Mouse (Mus musculus) hindbrain, embryonic 11.5 days (tissue): Measurements from ENCODE around the gene Mrnip. TPM values are rescaled to one million over a fixed set of nuclear protein-coding genes. Genes with fewer than 3 reads are reported as not detected.

Experiments
- ATAC-seq: fragments of 200-750 bp; cut with Nextera tagmentation; 2 replicates; pipeline ENCODE4 v1.8.0; 2017; ENCODE audit warnings: mild to moderate bottlenecking, moderate TSS enrichment, moderate library complexity; ENCODE audit not compliant: low FRiP score
- DNase-seq: peaks from one replicate; pipeline ENCODE4 v3.0.0-alpha.2; 2015; ENCODE audit warnings: low spot score
- H3K27ac ChIP-seq: fragments of 300-500 bp; sonication (generic); 2 replicates; pipeline ENCODE4 v1.5.1; 2014; ENCODE audit warnings: mild to moderate bottlenecking, low read depth, low read length
- H3K27me3 ChIP-seq: fragments of 300-500 bp; sonication (generic); 2 replicates; pipeline ENCODE4 v1.6.1; 2014; ENCODE audit warnings: mild to moderate bottlenecking, low read length, moderate library complexity, mixed read lengths; ENCODE audit not compliant: control insufficient read depth, insufficient read depth
- H3K36me3 ChIP-seq: fragments of 300-500 bp; sonication (generic); 2 replicates; pipeline ENCODE4 v1.6.1; 2014; ENCODE audit warnings: mild to moderate bottlenecking, low read length, moderate library complexity, mixed read lengths; ENCODE audit not compliant: control insufficient read depth, insufficient read depth
- H3K4me1 ChIP-seq: fragments of 300-500 bp; sonication (generic); replicated peaks from 2 replicates; pipeline ENCODE4 v1.6.1; 2014; ENCODE audit warnings: low read length, mixed read lengths; ENCODE audit not compliant: control insufficient read depth, insufficient read depth
- H3K4me2 ChIP-seq: fragments of 300-500 bp; sonication (generic); replicated peaks from 2 replicates; pipeline ENCODE4 v1.6.1; 2014; ENCODE audit warnings: mild to moderate bottlenecking, low read depth, low read length
- H3K4me3 ChIP-seq: fragments of 300-500 bp; sonication (generic); 2 replicates; pipeline ENCODE4 v1.5.1; 2014; ENCODE audit warnings: low read depth, low read length
- H3K9ac ChIP-seq: fragments of 300-500 bp; sonication (generic); 2 replicates; pipeline ENCODE4 v1.6.1; 2014; ENCODE audit warnings: low read depth, low read length
- H3K9me3 ChIP-seq: fragments of 300-500 bp; sonication (generic); 2 replicates; pipeline ENCODE4 v1.6.1; 2016; ENCODE audit warnings: low read length; ENCODE audit not compliant: control insufficient read depth
- WGBS: fragments of 180-500 bp; shearing (Covaris S2); extraction: QIAGEN DNeasy Blood & Tissue Kit; methylation state at CpG from one replicate; pipeline ENCODE4 v1.1.7; 2014; 5-methylcytosine and 5-hydroxymethylcytosine counted together
- polyA plus RNA-seq: library from polyadenylated mRNA; unstranded; fragments of >200 nt; fragmentation: Nextera tagmentation; extraction: Ambion mirVana; gene quantifications from 2 replicates; pipeline ENCODE4 v1.2.1, GENCODE M21; 2014

Mrnip gene
- polyA plus RNA-seq, 1 experiment from 2014 or later = 22.4 TPM

DNA sequence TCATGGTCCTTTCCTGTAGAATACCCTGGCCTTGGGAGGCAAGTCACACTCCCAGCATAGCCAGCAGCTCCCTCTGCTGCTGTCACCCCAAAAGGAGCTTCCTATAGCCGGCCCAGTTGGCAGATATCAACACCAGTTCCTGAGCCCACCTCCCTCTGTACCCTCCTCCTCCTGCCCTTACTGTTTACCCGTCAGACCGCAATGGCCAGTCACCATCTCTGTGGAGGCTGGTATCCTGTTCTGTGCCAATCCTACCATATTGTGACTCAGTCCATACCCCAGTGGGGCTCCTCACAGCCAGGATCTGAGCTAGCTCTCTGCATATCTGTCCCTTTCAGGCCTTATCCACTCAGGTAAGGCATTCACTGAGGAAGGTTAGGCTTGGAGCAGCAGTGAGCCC is 28.7 kb upstream of the Mrnip start:
- ATAC-seq = no peak
- Histone ChIP-seq H3K27me3 (no peaks in the 10 kb centered on the region), H3K4me2 (no peak overlapping the region), H3K4me1 (no peaks in the 10 kb centered on the region), H3K4me3 (no peak overlapping the region), H3K36me3 (peaks cover 19% of the 10 kb centered on the region), H3K9me3 (no peaks in the 10 kb centered on the region), H3K27ac (no peak overlapping the region), H3K9ac (no peak overlapping the region)
- DNase-seq = no peak
- 92% methylated on average over 3 of the region's 3 CpGs for WGBS

GRCm38 (mm10) chr11:50146121-50146520 is 28.1 kb upstream of the Mrnip start:
- peaks cover 19% of the 10 kb centered on the region for H3K36me3 ChIP-seq
- H3K9me3 ChIP-seq = no peaks in the 10 kb centered on the region
- no peak for DNase-seq
- WGBS = 93% methylated on average over 13 of the region's 13 CpGs
- H3K27me3 ChIP-seq = no peaks in the 10 kb centered on the region
- no peak for ATAC-seq
- H3K9ac ChIP-seq = no peak overlapping the region
- no peak overlapping the region for H3K4me3 ChIP-seq
- no peaks in the 10 kb centered on the region for H3K4me1 ChIP-seq
- no peak overlapping the region for H3K27ac ChIP-seq
- H3K4me2 ChIP-seq = no peak overlapping the region

DNA sequence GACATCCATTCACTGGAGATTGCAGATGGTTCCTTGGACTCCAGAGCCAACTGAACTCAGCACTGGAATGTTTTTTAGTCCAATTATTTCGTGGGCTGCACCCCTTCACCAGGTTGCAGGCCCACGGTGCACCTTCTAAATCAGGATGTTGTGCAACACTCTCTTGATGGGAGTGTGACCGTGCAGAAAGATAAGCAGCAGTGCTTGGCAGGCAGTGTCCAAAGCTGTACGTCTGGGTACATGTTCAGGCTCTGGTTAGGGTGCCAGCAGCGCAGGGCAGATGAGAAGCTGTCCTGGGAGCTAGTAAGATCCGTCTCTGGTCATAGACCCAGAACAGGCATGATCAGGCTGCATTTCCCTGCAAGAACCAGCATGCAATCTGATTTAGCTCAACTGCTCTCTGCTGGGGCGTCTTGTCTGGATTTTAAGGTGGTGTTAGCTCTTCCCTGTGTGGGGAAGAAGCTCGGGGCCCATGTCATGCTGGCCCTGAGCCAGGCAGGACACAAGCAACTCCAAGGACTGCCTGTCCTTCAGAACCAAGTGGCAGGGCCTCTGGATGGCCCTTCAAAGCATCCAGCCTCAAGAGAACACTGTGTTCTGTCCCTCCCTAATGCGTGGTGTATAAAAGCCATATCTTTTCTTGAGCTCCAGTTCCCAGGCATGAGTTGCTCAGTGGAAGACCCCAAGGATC is 26.8 kb upstream of the Mrnip start:
- H3K9me3 ChIP-seq = no peaks in the 10 kb centered on the region
- no peak overlapping the region for H3K4me2 ChIP-seq
- H3K27me3 ChIP-seq = no peaks in the 10 kb centered on the region
- H3K4me3 ChIP-seq = no peak overlapping the region
- ATAC-seq (no peak), DNase-seq (no peak)
- no peak overlapping the region for H3K9ac ChIP-seq
- H3K4me1 ChIP-seq = no peaks in the 10 kb centered on the region
- H3K27ac ChIP-seq = no peak overlapping the region
- peaks cover 20% of the 10 kb centered on the region for H3K36me3 ChIP-seq
- whole genome bisulfite sequencing = 88% methylated on average over 9 of the region's 9 CpGs

GRCm38 (mm10) chr11:50147958-50148476 is 26.2 kb upstream of the Mrnip start:
- no peaks in the 10 kb centered on the region for H3K4me1 ChIP-seq
- H3K27me3 ChIP-seq = no peaks in the 10 kb centered on the region
- H3K4me2 ChIP-seq = no peak overlapping the region
- DNase-seq (no peak), ATAC-seq (no peak)
- H3K4me3 ChIP-seq = no peak overlapping the region
- 97% methylated on average over 11 of the region's 11 CpGs for WGBS
- no peaks in the 10 kb centered on the region for H3K9me3 ChIP-seq
- no peak overlapping the region for H3K9ac ChIP-seq
- H3K36me3 ChIP-seq = peaks cover 24% of the 10 kb centered on the region
- H3K27ac ChIP-seq = no peak overlapping the region

GRCm38 (mm10) chr11:50149200-50149599 is 25.0 kb upstream of the Mrnip start:
- 85% methylated on average over 7 of the region's 7 CpGs for WGBS
- Histone ChIP-seq H3K36me3 (peaks cover 24% of the 10 kb centered on the region), H3K4me3 (no peak overlapping the region), H3K27me3 (no peaks in the 10 kb centered on the region), H3K4me1 (no peaks in the 10 kb centered on the region), H3K27ac (no peak overlapping the region), H3K9ac (no peak overlapping the region), H3K4me2 (no peak overlapping the region), H3K9me3 (no peaks in the 10 kb centered on the region)
- no peak for ATAC-seq
- no peak for DNase-seq

- 92% methylated on average over 9 of the region's 9 CpGs for WGBS
- peaks cover 24% of the 10 kb centered on the region for H3K36me3 ChIP-seq
These were observed 24.6 kb upstream of the Mrnip start for GRCm38 (mm10) chr11:50149603-50150150.

GRCm38 (mm10) chr11:50151374-50151773 is 22.9 kb upstream of the Mrnip start:
- WGBS = 85% methylated on average over 3 of the region's 3 CpGs
- no peaks in the 10 kb centered on the region for H3K4me1 ChIP-seq
- no peak overlapping the region for H3K4me3 ChIP-seq
- H3K4me2 ChIP-seq = no peak overlapping the region
- no peaks in the 10 kb centered on the region for H3K9me3 ChIP-seq
- peaks cover 20% of the 10 kb centered on the region for H3K36me3 ChIP-seq
- DNase-seq (no peak), ATAC-seq (no peak)
- H3K27me3 ChIP-seq = no peaks in the 10 kb centered on the region
- no peak overlapping the region for H3K9ac ChIP-seq
- H3K27ac ChIP-seq = no peak overlapping the region

More at GRCm38 (mm10) chr11:50149603-50150150, 24.6 kb upstream of the Mrnip start:
- Histone ChIP-seq H3K9me3 (no peaks in the 10 kb centered on the region), H3K27ac (no peak overlapping the region), H3K4me2 (no peak overlapping the region), H3K27me3 (no peaks in the 10 kb centered on the region), H3K9ac (no peak overlapping the region), H3K4me3 (no peak overlapping the region), H3K4me1 (no peaks in the 10 kb centered on the region)
- DNase-seq (no peak), ATAC-seq (no peak)

GRCm38 (mm10) chr11:50154166-50154565 is 20.1 kb upstream of the Mrnip start:
- DNase-seq (peak; percentile 24), ATAC-seq (no peak)
- Histone ChIP-seq H3K4me1 (no peaks in the 10 kb centered on the region), H3K36me3 (peaks cover 25% of the 10 kb centered on the region), H3K27me3 (no peaks in the 10 kb centered on the region), H3K9ac (no peak overlapping the region), H3K4me3 (no peak overlapping the region), H3K4me2 (no peak overlapping the region), H3K9me3 (no peaks in the 10 kb centered on the region), H3K27ac (no peak overlapping the region)
- WGBS = 60% methylated on average over 9 of the region's 9 CpGs
